Mouse (Mus musculus) limb, embryonic 10.5 days (tissue): ENCODE results near the gene Pbx1. TPM values are rescaled to one million over a fixed set of nuclear protein-coding genes. Genes with fewer than 3 reads are reported as not detected.

Experiments used
- DNase-seq: peaks from one replicate; pipeline ENCODE4 v3.0.0-alpha.2; 2017; ENCODE audit warnings: low spot score
- H3K27ac ChIP-seq: fragments of 300-500 bp; sonication (generic); 2 replicates; pipeline ENCODE4 v1.5.1; 2016; ENCODE audit warnings: mild to moderate bottlenecking
- H3K27me3 ChIP-seq: fragments of 300-500 bp; sonication (generic); 2 replicates; pipeline ENCODE4 v1.6.1; 2016; ENCODE audit warnings: low read depth, mild to moderate bottlenecking; ENCODE audit not compliant: poor library complexity, severe bottlenecking
- H3K36me3 ChIP-seq: fragments of 300-500 bp; sonication (generic); 2 replicates; pipeline ENCODE4 v1.6.1; 2016; ENCODE audit warnings: mild to moderate bottlenecking, moderate library complexity
- H3K4me1 ChIP-seq: fragments of 300-500 bp; sonication (generic); 2 replicates; pipeline ENCODE4 v1.6.1; 2016
- H3K4me3 ChIP-seq: fragments of 300-500 bp; sonication (generic); 2 replicates; pipeline ENCODE4 v1.5.1; 2016; ENCODE audit warnings: mild to moderate bottlenecking, moderate library complexity
- H3K9me3 ChIP-seq: fragments of 300-500 bp; sonication (generic); replicated peaks from 2 replicates; pipeline ENCODE4 v1.6.1; 2016; ENCODE audit warnings: mild to moderate bottlenecking
- WGBS: fragments of 180-500 bp; shearing (Covaris S2); methylation state at CpG from one replicate; pipeline ENCODE4 v1.1.7; 2016; 5-methylcytosine and 5-hydroxymethylcytosine counted together
- polyA plus RNA-seq: library from polyadenylated mRNA; unstranded; fragments of >200 nt; fragmentation: Nextera tagmentation; extraction: Ambion mirVana; gene quantifications from 2 replicates; pipeline ENCODE4 v1.2.1, GENCODE M21; 2016

Pbx1 gene
- polyA plus RNA-seq, 1 experiment from 2014 or later, result 55.9 TPM

DNA sequence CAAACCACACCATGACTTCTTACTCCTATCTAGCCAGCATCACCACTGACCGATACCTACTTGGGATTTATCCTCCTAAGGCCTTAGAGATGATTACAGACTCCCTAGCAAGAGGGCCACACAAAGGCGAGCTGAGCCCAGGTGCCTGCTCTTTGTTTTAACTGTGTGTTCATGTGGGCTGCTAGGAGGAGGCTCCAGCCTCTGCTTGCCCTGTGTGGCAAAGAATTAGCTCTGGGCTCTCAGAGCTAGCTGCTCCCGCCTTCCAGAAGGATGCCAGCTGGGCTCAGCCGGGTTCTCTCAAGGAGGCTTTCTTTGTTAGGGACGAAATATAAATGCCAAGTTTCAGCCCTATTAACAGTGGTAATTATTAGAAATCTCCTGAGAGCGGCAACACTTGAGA, 14.4 kb downstream of the Pbx1 start:
- no peaks in the 10 kb centered on the region for H3K27me3 ChIP-seq
- no peak overlapping the region for H3K4me3 ChIP-seq
- peaks cover 63% of the 10 kb centered on the region for H3K4me1 ChIP-seq
- peaks cover 77% of the 10 kb centered on the region for H3K36me3 ChIP-seq
- H3K9me3 ChIP-seq, result no peaks in the 10 kb centered on the region
- 43% methylated on average over 6 of the region's 6 CpGs for WGBS
- peak overlapping the region; percentile 54 for H3K27ac ChIP-seq
- DNase-seq, result peak; percentile 32

DNA sequence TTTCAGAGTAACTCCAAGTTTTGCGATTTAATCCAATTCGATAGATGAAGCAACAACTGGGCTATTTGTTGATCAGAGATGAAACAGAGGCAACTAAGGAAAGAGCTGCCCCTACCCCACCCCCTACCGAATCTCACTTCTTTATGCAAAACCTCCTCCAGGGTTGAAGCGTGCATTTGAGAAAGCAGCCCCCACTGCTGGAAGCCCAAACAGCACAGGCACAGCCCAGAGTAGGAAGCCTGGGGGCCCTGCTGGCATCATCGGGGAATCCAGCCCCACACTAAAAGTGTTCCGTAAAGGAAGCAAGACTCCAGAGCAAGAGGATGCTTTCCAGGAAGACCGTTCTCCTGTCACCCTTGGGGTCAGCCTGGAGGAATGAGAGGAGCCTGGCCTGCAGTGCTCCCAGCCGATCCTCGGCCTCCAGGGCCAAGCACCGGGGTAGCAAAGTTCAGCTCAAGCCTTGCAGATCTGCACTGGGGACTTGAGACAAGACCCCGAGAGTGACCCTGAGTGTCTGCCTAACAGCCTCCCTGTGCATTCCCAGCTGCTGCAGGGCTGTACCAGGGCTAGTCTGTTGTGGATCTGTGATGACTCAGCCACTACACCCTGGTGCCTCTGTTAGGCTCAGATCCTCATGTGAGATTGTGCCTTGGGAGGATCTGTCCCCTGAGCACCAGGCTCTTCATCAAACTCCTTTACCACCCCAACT, 15.2 kb downstream of the Pbx1 start:
- no peak for DNase-seq
- Histone ChIP-seq H3K9me3 (no peaks in the 10 kb centered on the region), H3K4me1 (peaks cover 62% of the 10 kb centered on the region), H3K27ac (peak overlapping the region; percentile 54), H3K36me3 (peaks cover 70% of the 10 kb centered on the region), H3K4me3 (peak overlapping the region; percentile 9; the same call in 1 of the 2 replicates), H3K27me3 (no peaks in the 10 kb centered on the region)
- 10% methylated on average over 11 of the region's 11 CpGs for WGBS

DNA sequence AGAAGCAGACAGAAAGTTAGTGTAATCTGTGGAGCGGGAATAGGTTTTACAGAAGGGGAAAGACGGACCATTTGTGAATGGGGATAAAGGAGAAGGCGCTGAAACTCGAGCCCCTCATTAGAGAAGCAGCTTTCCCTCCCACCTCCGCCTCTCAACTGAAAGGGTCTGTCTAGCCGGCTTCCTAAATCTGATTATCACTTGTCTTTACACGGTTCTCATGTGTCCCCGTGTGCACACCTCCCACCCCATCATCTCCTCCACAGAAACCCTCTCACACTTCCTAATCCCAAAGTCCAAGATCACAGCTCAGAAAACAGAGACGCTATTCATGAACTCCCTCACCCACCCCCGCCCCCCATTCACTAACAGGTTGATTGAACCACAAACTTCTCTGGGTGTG, 21.5 kb downstream of the Pbx1 start:
- Histone ChIP-seq H3K4me3 (no peak overlapping the region), H3K27ac (no peak overlapping the region), H3K9me3 (no peaks in the 10 kb centered on the region), H3K36me3 (peaks cover 66% of the 10 kb centered on the region), H3K4me1 (peaks cover 76% of the 10 kb centered on the region), H3K27me3 (no peaks in the 10 kb centered on the region)
- 4% methylated on average over 10 of the region's 10 CpGs for WGBS
- no peak for DNase-seq

DNA sequence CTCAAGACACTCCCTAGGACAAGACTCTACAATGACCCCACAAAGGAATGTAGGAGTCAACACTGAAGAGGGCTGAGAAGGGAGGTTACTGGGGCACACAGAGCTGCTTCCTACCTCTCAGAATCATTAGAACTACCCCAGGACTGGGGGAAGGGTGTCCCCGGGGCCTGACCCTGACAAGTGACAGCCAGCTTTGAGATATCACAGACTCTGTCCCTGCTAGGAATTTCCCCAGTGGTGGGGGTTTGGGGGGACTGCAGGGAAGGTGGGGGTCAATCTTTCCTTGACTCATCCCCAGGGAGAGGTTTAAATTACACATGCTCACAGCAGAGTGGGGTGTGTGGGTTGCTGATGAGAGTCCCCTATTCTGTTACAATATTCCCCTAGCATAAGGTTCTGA, 22.0 kb downstream of the Pbx1 start:
- Histone ChIP-seq H3K36me3 (peaks cover 66% of the 10 kb centered on the region), H3K4me1 (peaks cover 76% of the 10 kb centered on the region), H3K27me3 (no peaks in the 10 kb centered on the region), H3K27ac (peak overlapping the region; percentile 6; the same call in 1 of the 2 replicates), H3K4me3 (no peak overlapping the region), H3K9me3 (no peaks in the 10 kb centered on the region)
- DNase-seq, result no peak
- WGBS, result 3% methylated on average over 1 of the region's 1 CpGs

DNA sequence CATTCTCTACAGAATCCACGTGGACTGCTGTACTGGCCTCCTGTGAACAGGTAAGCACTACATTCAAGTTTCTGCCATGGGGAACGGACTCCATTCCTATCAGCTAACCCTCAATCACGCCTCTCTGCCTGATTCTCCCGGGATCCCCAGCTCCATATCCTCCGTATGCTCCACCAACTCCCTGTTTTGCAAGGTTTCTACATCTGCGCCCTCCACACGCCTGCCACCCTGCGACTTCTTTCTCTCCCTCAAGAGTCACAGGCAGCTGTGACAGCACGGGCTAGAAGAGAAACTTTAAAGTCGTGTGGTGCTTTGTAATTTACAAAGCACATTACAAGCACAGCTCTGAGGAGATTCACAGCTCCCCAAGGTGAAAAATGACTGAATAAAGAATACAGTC, 23.3 kb downstream of the Pbx1 start:
- no peaks in the 10 kb centered on the region for H3K27me3 ChIP-seq
- H3K4me3 ChIP-seq, result no peak overlapping the region
- H3K27ac ChIP-seq, result no peak overlapping the region
- H3K36me3 ChIP-seq, result peaks cover 56% of the 10 kb centered on the region
- no peak for DNase-seq
- WGBS, result 72% methylated on average over 10 of the region's 10 CpGs
- H3K9me3 ChIP-seq, result no peaks in the 10 kb centered on the region
- peaks cover 77% of the 10 kb centered on the region for H3K4me1 ChIP-seq

DNA sequence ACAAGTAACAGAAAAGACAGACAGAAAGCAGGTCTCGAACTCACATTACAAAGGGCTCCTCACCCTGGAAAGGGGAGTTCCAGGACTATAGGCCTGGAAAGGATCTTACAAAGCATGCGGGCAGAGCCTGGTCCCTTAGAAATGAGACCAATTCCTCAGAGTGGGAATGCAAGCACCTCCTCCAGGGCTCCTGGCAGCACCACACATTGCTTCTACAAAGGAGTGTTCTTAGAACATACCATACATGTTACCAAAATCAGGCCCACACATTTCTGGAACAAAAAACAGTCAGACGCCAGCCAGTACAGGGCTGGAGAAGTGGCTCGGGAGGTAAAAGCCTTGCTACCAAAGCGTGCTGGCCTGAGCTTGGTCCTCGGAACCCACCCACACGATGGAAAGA, 24.1 kb downstream of the Pbx1 start:
- H3K27ac ChIP-seq, result no peak overlapping the region; the same call in 1 of the 2 replicates

DNA sequence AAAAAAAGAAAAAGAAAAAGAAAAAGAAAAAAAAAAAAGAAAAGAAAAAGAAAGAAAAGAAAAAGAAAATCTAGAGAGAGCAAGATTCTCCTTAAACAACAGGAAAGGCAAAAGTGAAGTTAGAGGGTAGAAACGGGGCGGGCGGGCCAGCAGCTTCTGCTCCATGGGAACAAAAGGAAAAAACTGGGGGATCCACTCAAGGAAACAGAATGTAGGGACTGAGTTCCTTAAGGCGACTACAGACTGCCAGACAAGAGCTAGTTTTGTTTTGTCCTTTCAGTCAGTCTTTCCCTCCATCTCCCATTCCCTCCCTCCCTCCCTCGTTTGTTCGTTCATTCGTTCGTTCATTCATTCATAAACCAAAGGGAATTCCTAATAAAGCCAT, 25.8 kb downstream of the Pbx1 start:
- peak overlapping the region; percentile 40 for H3K27ac ChIP-seq
- no peak for DNase-seq
- H3K9me3 ChIP-seq, result no peaks in the 10 kb centered on the region
- no peaks in the 10 kb centered on the region for H3K27me3 ChIP-seq
- H3K36me3 ChIP-seq, result peaks cover 51% of the 10 kb centered on the region
- H3K4me1 ChIP-seq, result peaks cover 90% of the 10 kb centered on the region
- 47% methylated on average over 8 of the region's 8 CpGs for WGBS
- no peak overlapping the region for H3K4me3 ChIP-seq

More for the DNA sequence above, 24.1 kb downstream of the Pbx1 start:
- WGBS, result 82% methylated on average over 7 of the region's 7 CpGs
- Histone ChIP-seq H3K4me3 (no peak overlapping the region), H3K9me3 (no peaks in the 10 kb centered on the region), H3K36me3 (peaks cover 48% of the 10 kb centered on the region), H3K27me3 (no peaks in the 10 kb centered on the region), H3K4me1 (peaks cover 84% of the 10 kb centered on the region)
- no peak for DNase-seq

DNA sequence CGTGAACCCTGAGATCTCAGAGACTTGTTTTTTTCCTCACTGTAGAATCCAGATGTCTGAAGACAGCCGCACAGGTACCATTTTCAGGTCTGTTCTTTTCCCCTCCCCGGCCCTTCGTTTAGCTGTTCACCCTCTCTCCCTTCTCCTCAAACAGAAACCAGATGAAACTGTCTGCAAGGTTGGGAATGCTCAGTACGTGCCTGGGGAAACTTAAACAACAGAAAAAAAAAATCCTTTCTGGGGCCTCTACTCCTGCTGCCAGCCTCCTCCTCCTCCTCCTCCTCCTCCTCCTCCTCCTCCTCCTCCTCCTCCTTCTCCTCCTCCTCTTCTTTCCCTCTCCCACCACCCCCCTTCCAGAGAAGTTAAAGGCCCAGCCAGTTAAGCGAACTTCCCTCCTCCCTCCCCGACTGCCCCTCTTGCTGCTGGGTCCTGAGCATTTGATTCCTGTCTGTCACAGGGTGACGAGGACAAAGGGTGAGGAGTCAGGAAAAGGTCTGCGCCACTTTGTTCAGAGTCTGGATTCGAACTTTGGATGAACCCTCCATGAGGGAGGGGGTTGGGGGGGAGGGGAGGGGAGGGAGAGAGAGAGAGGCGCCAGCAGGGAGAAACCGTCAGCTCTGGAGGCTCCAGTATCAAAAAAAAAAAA, 26.3 kb downstream of the Pbx1 start:
- peak overlapping the region; percentile 78 for H3K27ac ChIP-seq
- peaks cover 54% of the 10 kb centered on the region for H3K36me3 ChIP-seq
- no peaks in the 10 kb centered on the region for H3K27me3 ChIP-seq
- peaks cover 89% of the 10 kb centered on the region for H3K4me1 ChIP-seq
- no peak overlapping the region for H3K4me3 ChIP-seq
- WGBS, result 13% methylated on average over 10 of the region's 12 CpGs
- DNase-seq, result peak; percentile 64
- H3K9me3 ChIP-seq, result no peaks in the 10 kb centered on the region

DNA sequence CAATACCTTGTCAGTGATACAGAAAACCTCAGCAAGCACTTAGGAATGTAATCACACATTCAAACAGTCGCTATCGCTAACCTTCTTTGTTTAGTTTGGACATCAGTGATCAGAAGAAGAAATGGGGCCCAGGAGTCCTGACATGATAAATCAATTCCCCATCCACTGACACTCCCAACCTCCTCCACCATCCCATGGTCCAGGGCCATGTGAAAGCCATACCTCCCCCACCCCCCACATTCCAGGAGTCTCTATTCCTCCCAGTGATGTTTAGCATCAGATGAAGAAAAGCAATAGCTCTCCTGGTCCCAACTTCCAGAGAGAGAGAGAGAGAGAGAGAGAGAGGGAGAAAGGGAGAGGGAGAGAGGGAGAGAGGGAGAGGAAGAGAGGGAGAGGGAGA, 28.5 kb downstream of the Pbx1 start:
- Histone ChIP-seq H3K4me3 (no peak overlapping the region), H3K9me3 (no peaks in the 10 kb centered on the region), H3K27me3 (no peaks in the 10 kb centered on the region), H3K27ac (peak overlapping the region; percentile 39), H3K36me3 (peaks cover 53% of the 10 kb centered on the region), H3K4me1 (peaks cover 67% of the 10 kb centered on the region)
- no peak for DNase-seq
- WGBS, result 42% methylated on average over 2 of the region's 2 CpGs

DNA sequence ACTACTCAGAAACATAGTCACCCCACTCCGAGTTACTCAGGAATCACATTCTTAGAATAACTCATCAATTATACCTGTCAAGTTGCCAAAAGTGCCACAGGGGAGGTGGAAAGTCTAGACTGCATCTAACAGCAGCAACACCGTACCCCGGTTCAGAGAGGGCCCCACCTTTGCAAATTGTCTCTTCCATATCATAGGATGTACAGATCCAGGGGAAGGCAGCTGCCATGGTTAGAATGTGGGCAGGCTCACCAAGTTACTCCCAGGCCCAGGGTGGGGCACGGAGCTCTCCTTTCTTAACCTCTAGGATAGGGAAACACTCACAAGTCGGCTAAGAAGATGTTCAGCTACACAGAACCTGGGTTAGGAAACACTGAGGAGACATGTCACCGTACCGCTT, 29.4 kb downstream of the Pbx1 start:
- Histone ChIP-seq H3K9me3 (no peaks in the 10 kb centered on the region), H3K27me3 (no peaks in the 10 kb centered on the region), H3K4me1 (peaks cover 61% of the 10 kb centered on the region), H3K4me3 (no peak overlapping the region), H3K36me3 (peaks cover 49% of the 10 kb centered on the region), H3K27ac (peak overlapping the region; percentile 63; the same call in 1 of the 2 replicates)
- DNase-seq, result no peak
- 38% methylated on average over 7 of the region's 7 CpGs for WGBS

DNA sequence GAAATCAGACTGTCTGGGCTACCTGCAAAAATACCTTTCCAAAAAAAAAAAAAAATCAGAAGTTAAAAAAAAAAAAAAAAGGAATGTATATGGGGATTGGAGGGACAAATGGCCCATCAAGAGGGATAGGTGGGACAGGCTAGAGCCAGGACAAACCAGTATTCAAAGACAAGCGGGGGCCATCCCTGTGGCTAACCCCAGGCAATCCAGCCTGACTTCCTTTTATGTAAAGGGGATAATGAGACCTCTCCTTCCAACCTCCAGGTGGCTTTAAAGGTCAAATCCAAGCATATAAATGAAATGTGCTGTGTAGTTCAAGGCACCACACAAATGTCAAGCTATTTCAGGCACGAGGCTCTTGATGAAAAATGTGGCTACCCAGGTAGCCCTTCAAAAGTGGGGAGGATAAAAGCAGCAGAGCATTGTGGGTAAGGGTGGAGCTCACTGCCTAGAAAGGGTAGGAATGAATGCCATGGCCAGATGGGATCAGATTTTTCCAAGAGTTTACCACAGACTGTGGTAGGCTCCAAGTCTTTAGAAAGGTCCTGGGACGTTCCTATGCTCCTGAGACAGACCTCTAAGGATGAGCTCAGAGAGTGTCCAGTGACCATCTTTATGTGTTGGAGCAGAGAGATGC, 36.4 kb downstream of the Pbx1 start:
- H3K9me3 ChIP-seq, result no peaks in the 10 kb centered on the region
- H3K4me3 ChIP-seq, result no peak overlapping the region
- WGBS, result 69% methylated on average over 3 of the region's 3 CpGs
- H3K4me1 ChIP-seq, result peaks cover 49% of the 10 kb centered on the region
- H3K27ac ChIP-seq, result no peak overlapping the region
- peaks cover 60% of the 10 kb centered on the region for H3K36me3 ChIP-seq
- H3K27me3 ChIP-seq, result no peaks in the 10 kb centered on the region
- no peak for DNase-seq

DNA sequence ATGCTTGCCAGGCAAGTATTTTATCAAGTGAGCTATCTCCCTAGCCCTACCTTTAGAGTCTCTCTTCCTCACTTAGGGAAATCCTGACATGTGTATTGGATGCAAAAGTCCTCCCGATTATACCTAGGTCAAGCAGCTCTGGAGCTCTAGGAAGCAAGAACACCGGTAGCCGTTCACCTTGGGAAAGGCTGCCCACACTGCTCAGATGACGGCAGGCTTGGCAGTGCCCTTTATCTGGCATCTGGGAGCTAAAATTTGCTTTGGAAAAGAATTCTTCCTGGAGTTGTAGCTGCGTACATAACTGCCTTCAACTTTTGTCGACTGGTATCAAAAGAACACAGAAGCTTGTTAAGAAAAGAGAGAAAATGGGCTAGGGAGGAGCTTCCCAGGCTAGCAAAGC, 37.5 kb downstream of the Pbx1 start:
- Histone ChIP-seq H3K27me3 (no peaks in the 10 kb centered on the region), H3K36me3 (peaks cover 63% of the 10 kb centered on the region), H3K4me3 (no peak overlapping the region), H3K4me1 (peaks cover 57% of the 10 kb centered on the region), H3K9me3 (no peaks in the 10 kb centered on the region), H3K27ac (no peak overlapping the region)
- no peak for DNase-seq
- 88% methylated on average over 6 of the region's 6 CpGs for WGBS

DNA sequence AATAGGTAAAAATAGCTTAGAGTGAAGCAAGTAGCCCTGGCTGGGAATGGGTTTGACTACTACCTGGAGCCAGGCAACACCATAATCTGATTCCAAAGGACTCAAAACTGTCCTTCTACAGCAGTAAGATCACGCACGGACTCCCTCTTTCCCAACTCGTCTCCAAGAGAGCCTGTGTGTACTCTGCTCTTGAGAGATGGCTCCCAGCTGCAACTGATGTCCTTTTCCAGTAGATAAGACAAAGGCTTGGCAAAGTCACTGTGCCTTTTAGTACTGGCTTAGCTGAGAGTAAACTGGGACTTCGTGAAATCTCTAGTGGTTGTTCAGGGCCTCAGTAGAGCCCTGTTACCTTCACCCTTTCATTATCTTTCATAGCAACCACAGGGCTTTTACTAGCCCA, 38.6 kb downstream of the Pbx1 start:
- 75% methylated on average over 4 of the region's 4 CpGs for WGBS
- Histone ChIP-seq H3K27ac (peak overlapping the region; percentile 54; the same call in 1 of the 2 replicates), H3K27me3 (no peaks in the 10 kb centered on the region), H3K36me3 (peaks cover 61% of the 10 kb centered on the region), H3K4me1 (peaks cover 65% of the 10 kb centered on the region), H3K9me3 (no peaks in the 10 kb centered on the region), H3K4me3 (no peak overlapping the region)
- DNase-seq, result no peak
